Mouse (Mus musculus) stomach, postnatal 0 days (tissue): ENCODE measurements around the gene Amz2.

ENCODE experiments used
- CTCF ChIP-seq: IDR thresholded peaks from 2 replicates; pipeline ENCODE4 v1.5.1; 2016; ENCODE audit warnings: antibody characterized with exemption, low read depth, mild to moderate bottlenecking, moderate library complexity
- EP300 ChIP-seq: optimal IDR thresholded peaks from 2 replicates; pipeline ENCODE3; 2016; ENCODE audit warnings: antibody characterized with exemption

DNA sequence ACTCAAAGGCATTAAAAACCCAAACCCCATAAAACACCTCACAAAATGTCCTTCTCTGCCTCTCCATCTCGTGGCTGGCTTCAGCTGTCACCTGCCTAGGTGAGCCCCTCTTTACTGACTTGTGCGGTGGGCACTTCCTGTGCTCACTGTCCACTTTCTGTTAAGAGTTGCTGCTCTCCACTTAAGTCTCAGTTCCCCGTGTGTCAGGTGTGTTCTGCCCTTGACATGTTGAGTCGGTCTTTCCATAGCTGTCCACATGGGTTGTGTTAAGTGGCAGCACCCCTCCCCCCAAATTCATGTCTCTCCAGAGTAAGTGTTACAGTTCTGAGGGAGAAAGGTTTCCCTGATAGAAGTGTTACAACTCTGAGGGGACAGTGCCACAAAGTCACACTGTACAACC is 66.1 kb downstream of the Amz2 start:
- TF ChIP-seq CTCF (no peak), EP300 (no peak)
